Mouse (Mus musculus): Measurements from ENCODE around the gene Nop53.

- TF ChIP-seq GATA1 (IDR thresholded peaks at IDR 0.05; ENCODE audit: borderline replicate concordance, low read length) = no peak
- TF ChIP-seq FLI1 (IDR thresholded peaks at IDR 0.05; ENCODE audit: low read length) = no peak
Measured at GRCm38 (mm10) chr7:15929910-15930309, 16.0 kb downstream of the Nop53 start.
